Mouse (Mus musculus) liver, embryonic 14.5 days (tissue): ENCODE results near the gene Fam57b. TPM values are rescaled to one million over a fixed set of nuclear protein-coding genes. Genes with fewer than 3 reads are reported as not detected.

Source experiments
- ATAC-seq: fragments of 200-750 bp; cut with Nextera tagmentation; 2 replicates; pipeline ENCODE4 v1.8.0; 2017; ENCODE audit warnings: moderate number of reproducible peaks, mild to moderate bottlenecking, moderate library complexity; ENCODE audit not compliant: insufficient read depth
- DNase-seq, 3 experiments: peaks; one replicate each; pipeline ENCODE4 v3.0.0-alpha.2; 2012 to 2013; ENCODE audit warnings: low read depth in 3 of 3, low spot score in 3 of 3
- H3K27ac ChIP-seq: fragments of 300-500 bp; sonication (generic); 2 replicates; pipeline ENCODE4 v1.5.1; 2014; ENCODE audit warnings: moderate library complexity, mild to moderate bottlenecking, control low read depth, inconsistent platforms
- H3K27me3 ChIP-seq: fragments of 300-500 bp; sonication (generic); 2 replicates; pipeline ENCODE4 v1.6.1; 2014; ENCODE audit warnings: mild to moderate bottlenecking, low read length, moderate library complexity; ENCODE audit not compliant: control insufficient read depth, insufficient read depth
- H3K36me3 ChIP-seq: fragments of 300-500 bp; sonication (generic); replicated peaks from 2 replicates; pipeline ENCODE4 v1.6.1; 2014; ENCODE audit warnings: low read depth; ENCODE audit not compliant: control insufficient read depth, insufficient read depth
- H3K4me1 ChIP-seq, 2 experiments: fragments of 200-500 bp in 1 of 2; fragments of 300-500 bp in 1 of 2; sonication (generic) in 1 of 2; replicated peaks; 2 replicates each; pipeline ENCODE4 v1.6.1; 2012 to 2014; ENCODE audit warnings: antibody characterized with exemption in 1 of 2, inconsistent platforms in 1 of 2, low read length in 1 of 2; ENCODE audit not compliant: control insufficient read depth in 2 of 2, insufficient read depth in 2 of 2
- H3K4me2 ChIP-seq: fragments of 300-500 bp; sonication (generic); 2 replicates; pipeline ENCODE4 v1.6.1; 2014; ENCODE audit warnings: low read depth, mild to moderate bottlenecking, control low read depth, moderate library complexity
- H3K4me3 ChIP-seq, 2 experiments: fragments of 200-500 bp in 1 of 2; fragments of 300-500 bp in 1 of 2; sonication (generic) in 1 of 2; 2 replicates each; pipeline ENCODE4 v1.5.1; 2012 to 2014; ENCODE audit warnings: low read depth in 2 of 2, low read length in 2 of 2, mild to moderate bottlenecking in 2 of 2, control low read depth in 1 of 2, inconsistent platforms in 1 of 2, moderate library complexity in 1 of 2; ENCODE audit not compliant: insufficient read depth in 1 of 2
- H3K9ac ChIP-seq: fragments of 300-500 bp; sonication (generic); replicated peaks from 2 replicates; pipeline ENCODE4 v1.6.1; 2014; ENCODE audit warnings: mild to moderate bottlenecking, control low read depth, moderate library complexity
- H3K9me3 ChIP-seq: fragments of 300-500 bp; sonication (generic); 2 replicates; pipeline ENCODE4 v1.6.1; 2016; ENCODE audit warnings: low read length, mixed read lengths; ENCODE audit not compliant: control insufficient read depth
- CTCF ChIP-seq: IDR thresholded peaks from 2 replicates; pipeline ENCODE4 v1.5.1; 2016; ENCODE audit warnings: antibody characterized with exemption, low read depth, control low read depth
- EP300 ChIP-seq: IDR thresholded peaks from 2 replicates; pipeline ENCODE4 v1.6.1; 2016; ENCODE audit warnings: antibody characterized with exemption, low read depth
- WGBS: fragments of 180-500 bp; shearing (Covaris S2); extraction: QIAGEN DNeasy Blood & Tissue Kit; methylation state at CpG from one replicate; pipeline ENCODE4 v1.1.7; 2014; ENCODE audit not compliant: insufficient replicate concordance; 5-methylcytosine and 5-hydroxymethylcytosine counted together
- polyA plus RNA-seq, 2 experiments: library from polyadenylated mRNA; depleted of rRNA in 1 of 2; stranded (reverse) in 1 of 2; unstranded in 1 of 2; fragments of >200 nt; fragmentation: Nextera tagmentation in 1 of 2; extraction: Ambion mirVana in 1 of 2; gene quantifications; 2 replicates each; pipeline versions ENCODE4 v1.2.1 to v1.2.3; 2012 to 2014

Fam57b gene
- polyA plus RNA-seq, 2 experiments: 0.19 TPM; not detected in 1

GRCm38 (mm10) chr7:126773351-126773750 is 24.1 kb upstream of the Fam57b start:
- ATAC-seq (no peak), DNase-seq (no peak)
- Histone ChIP-seq H3K4me1 (peaks cover 0 to 22% of the 10 kb centered on the region in 2 experiments), H3K9me3 (no peaks in the 10 kb centered on the region), H3K4me3 (no peak overlapping the region), H3K27me3 (no peaks in the 10 kb centered on the region), H3K36me3 (peaks cover 6% of the 10 kb centered on the region), H3K4me2 (no peak overlapping the region), H3K9ac (no peak overlapping the region), H3K27ac (no peak overlapping the region)
- WGBS: 70% methylated on average over 2 of the region's 2 CpGs
- TF ChIP-seq CTCF: no peak
- TF ChIP-seq EP300: no peak

GRCm38 (mm10) chr7:126774463-126774862 is 23.0 kb upstream of the Fam57b start:
- TF ChIP-seq CTCF (no peak), EP300 (no peak)
- Histone ChIP-seq H3K9ac (no peak overlapping the region), H3K27ac (no peak overlapping the region), H3K4me1 (peaks cover 0 to 22% of the 10 kb centered on the region in 2 experiments), H3K36me3 (peaks cover 7% of the 10 kb centered on the region), H3K4me2 (no peak overlapping the region), H3K4me3 (no peak overlapping the region), H3K9me3 (no peaks in the 10 kb centered on the region), H3K27me3 (no peaks in the 10 kb centered on the region)
- no peak for DNase-seq
- ATAC-seq: no peak
- WGBS: 31% methylated on average over 2 of the region's 2 CpGs

GRCm38 (mm10) chr7:126775185-126775977 is 22.1 kb upstream of the Fam57b start:
- DNase-seq (no peak), ATAC-seq (no peak)
- Histone ChIP-seq H3K27me3 (no peaks in the 10 kb centered on the region), H3K27ac (no peak overlapping the region), H3K4me1 (peaks cover 7 to 28% of the 10 kb centered on the region in 2 experiments), H3K36me3 (peaks cover 7% of the 10 kb centered on the region), H3K4me2 (no peak overlapping the region), H3K9ac (no peak overlapping the region), H3K9me3 (no peaks in the 10 kb centered on the region), H3K4me3 (no peak overlapping the region)
- WGBS: 67% methylated on average over 10 of the region's 10 CpGs
- TF ChIP-seq CTCF (peak; percentile 30), EP300 (no peak)

- no peaks in the 10 kb centered on the region for H3K27me3 ChIP-seq
- H3K9ac ChIP-seq: no peak overlapping the region
- H3K4me2 ChIP-seq: peak overlapping the region; percentile 92
- H3K36me3 ChIP-seq: peaks cover 7% of the 10 kb centered on the region
- H3K4me3 ChIP-seq: no peak overlapping the region
- 72% methylated on average over 3 of the region's 3 CpGs for WGBS
- ATAC-seq (no peak), DNase-seq (no peak)
- no peak for TF ChIP-seq EP300
- TF ChIP-seq CTCF: no peak
- H3K4me1 ChIP-seq: peaks cover 7 to 29% of the 10 kb centered on the region in 2 experiments
- no peaks in the 10 kb centered on the region for H3K9me3 ChIP-seq
- H3K27ac ChIP-seq: no peak overlapping the region
These were observed 21.6 kb upstream of the Fam57b start for GRCm38 (mm10) chr7:126775978-126776234.

- WGBS: 0% methylated on average over 25 of the region's 37 CpGs
- TF ChIP-seq EP300 (no peak), CTCF (0 out of 2 replicates have a peak, but pooled peaks have one; percentile 18)
- ATAC-seq: peak; percentile 90
- Histone ChIP-seq H3K4me2 (peak within 1 kb of the TSS; percentile 92), H3K9me3 (no peaks in the 10 kb centered on the region), H3K9ac (peak within 1 kb of the TSS; percentile 97), H3K4me3 (peak within 1 kb of the TSS; percentile 78 to 87), H3K27ac (peak within 1 kb of the TSS; percentile 85), H3K4me1 (peaks cover 7 to 29% of the 10 kb centered on the region in 2 experiments), H3K27me3 (no peaks in the 10 kb centered on the region), H3K36me3 (peaks cover 7% of the 10 kb centered on the region)
- peak; percentile 85 to 86 (median 86) for DNase-seq
These were observed 20.8 kb upstream of the Fam57b start, which contains the start of gene Ypel3 for GRCm38 (mm10) chr7:126776598-126777057. Ypel3 (plus strand) TSS chr7:126776955.
